Mouse (Mus musculus): ENCODE data around the gene Lgalsl. TPM values are rescaled to one million over a fixed set of nuclear protein-coding genes. Genes with fewer than 3 reads are reported as not detected.

Gene Lgalsl
- total and polyA plus RNA-seq, 3 experiments = 11.9 to 21.1 TPM; not detected in 1

DNA sequence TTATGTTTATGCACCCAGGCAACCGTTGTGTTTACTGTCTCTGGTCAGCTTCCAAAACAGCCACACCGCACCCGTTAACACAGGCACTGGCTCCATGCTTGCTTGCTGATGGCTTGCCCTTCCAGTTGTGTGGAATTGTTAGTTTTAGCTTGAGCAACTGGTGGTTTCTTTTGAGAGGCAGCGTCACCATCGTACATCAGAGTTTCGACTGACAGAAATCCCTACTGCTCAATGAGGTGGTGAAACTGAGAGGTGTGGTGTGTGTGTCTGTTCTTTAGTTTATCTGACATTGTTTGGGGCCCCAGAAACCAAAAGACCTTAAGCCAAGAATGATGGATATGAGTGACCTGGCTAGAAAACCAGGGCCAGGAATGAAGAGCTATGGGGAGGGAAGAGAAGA lies 33.0 kb downstream of the Lgalsl start (continued):
- TF ChIP-seq HCFC1 (IDR thresholded peaks at IDR 0.05; ENCODE audit: low read depth, low read length) (no peak), RCOR1 (IDR thresholded peaks at IDR 0.05; ENCODE audit: low read depth, low read length) (no peak)

GRCm38 (mm10) chr11:20795466-20795865 lies 35.4 kb downstream of the Lgalsl start:
- Histone ChIP-seq H3K4me3 (ENCODE audit: control insufficient read depth in 1 of 2, insufficient read depth in 1 of 2, low read depth in 2 of 2, low read length in 2 of 2) (no peak overlapping the region), H3K9ac (ENCODE audit: control insufficient read depth, low read depth, low read length, poor library complexity, severe bottlenecking) (no peak overlapping the region), H3K27ac (ENCODE audit: control insufficient read depth, low read depth, low read length) (no peak overlapping the region), H3K4me1 (ENCODE audit: control insufficient read depth in 1 of 2, insufficient read depth in 2 of 2, low read length in 2 of 2) (no peaks in the 10 kb centered on the region), H3K9me3 (replicated peaks; ENCODE audit: insufficient read depth, low read length) (no peaks in the 10 kb centered on the region), H3K36me3 (ENCODE audit: control insufficient read depth in 1 of 2, insufficient read depth in 2 of 2, low read length in 2 of 2) (no peaks in the 10 kb centered on the region), H3K27me3 (ENCODE audit: control insufficient read depth in 1 of 2, insufficient read depth in 2 of 2, low read length in 2 of 2) (peaks cover 0 to 4% of the 10 kb centered on the region in 2 experiments), H3K79me2 (ENCODE audit: control insufficient read depth, insufficient read depth, low read length, poor library complexity) (no peaks in the 10 kb centered on the region)
- no peak for TF ChIP-seq MYC (IDR thresholded peaks at IDR 0.05; ENCODE audit: low read depth, low read length)
- DNase-seq (ENCODE audit: low read depth, low spot score) = no peak

DNA sequence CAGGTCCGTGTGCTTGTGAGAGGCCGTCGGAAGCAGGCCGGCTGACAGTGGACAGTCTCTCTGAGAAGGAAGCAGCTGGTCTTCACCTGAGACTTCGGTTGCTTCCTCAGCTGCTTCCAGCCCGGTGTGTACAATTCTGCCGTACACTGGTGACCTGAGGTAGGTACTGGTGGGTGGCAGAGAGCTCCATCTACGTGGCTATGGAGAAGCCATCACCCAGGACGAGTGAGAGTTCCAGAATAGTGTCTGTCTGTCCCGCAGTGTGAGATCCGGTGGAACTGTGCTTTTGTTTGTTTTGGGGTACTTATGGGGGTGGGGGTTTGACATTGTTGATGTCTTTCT lies 36.0 kb downstream of the Lgalsl start:
- TF ChIP-seq SIN3A (IDR thresholded peaks at IDR 0.05; ENCODE audit: low read length) (no peak), NRF1 (IDR thresholded peaks at IDR 0.05; ENCODE audit: insufficient read depth, low read depth, low read length, poor library complexity, severe bottlenecking) (no peak), RCOR1 (IDR thresholded peaks at IDR 0.05; ENCODE audit: low read depth, low read length) (no peak), NELFE (IDR thresholded peaks at IDR 0.05; ENCODE audit: low read depth, low read length) (no peak), HCFC1 (IDR thresholded peaks at IDR 0.05; ENCODE audit: low read depth, low read length) (no peak), TAL1 (IDR thresholded peaks at IDR 0.05; ENCODE audit: low read length) (no peak), EP300 (IDR thresholded peaks at IDR 0.05; ENCODE audit: low read depth in 1 of 2, low read length in 2 of 2) (no peak), ZKSCAN1 (IDR thresholded peaks at IDR 0.05; ENCODE audit: low read depth, low read length) (no peak), ZC3H11A (IDR thresholded peaks at IDR 0.05; ENCODE audit: low read depth, low read length) (no peak), MYB (IDR thresholded peaks at IDR 0.05; ENCODE audit: low read depth, low read length) (no peak), ELF1 (IDR thresholded peaks at IDR 0.05; ENCODE audit: low read depth, low read length) (no peak), GATA1 (IDR thresholded peaks at IDR 0.05; ENCODE audit: low read depth, low read length) (no peak), MXI1 (IDR thresholded peaks at IDR 0.05; ENCODE audit: low read depth, low read length) (no peak), TBP (IDR thresholded peaks at IDR 0.05; ENCODE audit: low read depth, low read length) (no peak), POLR2AphosphoS2 (IDR thresholded peaks at IDR 0.05; ENCODE audit: low read length) (no peak), UBTF (IDR thresholded peaks at IDR 0.05; ENCODE audit: borderline replicate concordance, insufficient read depth, low read depth, low read length) (no peak), E2F4 (IDR thresholded peaks at IDR 0.05; ENCODE audit: borderline replicate concordance, low read depth, low read length) (no peak)

More for the DNA sequence above, 36.0 kb downstream of the Lgalsl start:
- no peak overlapping the region for H3K9ac ChIP-seq (ENCODE audit: control insufficient read depth, low read depth, low read length, poor library complexity, severe bottlenecking)
- no peaks in the 10 kb centered on the region for H3K36me3 ChIP-seq (ENCODE audit: control insufficient read depth in 1 of 2, insufficient read depth in 2 of 2, low read length in 2 of 2)
- H3K4me1 ChIP-seq (ENCODE audit: control insufficient read depth in 1 of 2, insufficient read depth in 2 of 2, low read length in 2 of 2) = no peaks in the 10 kb centered on the region
- DNase-seq (ENCODE audit: low read depth, low spot score) = no peak
- peaks cover 0 to 5% of the 10 kb centered on the region in 2 experiments; a peak in 3 of 4 replicates for H3K27me3 ChIP-seq (ENCODE audit: control insufficient read depth in 1 of 2, insufficient read depth in 2 of 2, low read length in 2 of 2)
- H3K79me2 ChIP-seq (ENCODE audit: control insufficient read depth, insufficient read depth, low read length, poor library complexity) = no peaks in the 10 kb centered on the region
- no peaks in the 10 kb centered on the region for H3K9me3 ChIP-seq (replicated peaks; ENCODE audit: insufficient read depth, low read length)
- H3K4me3 ChIP-seq (ENCODE audit: control insufficient read depth in 1 of 2, insufficient read depth in 1 of 2, low read depth in 2 of 2, low read length in 2 of 2) = no peak overlapping the region
- H3K27ac ChIP-seq (ENCODE audit: control insufficient read depth, low read depth, low read length) = no peak overlapping the region

Data from MEL (cell line).